Mouse (Mus musculus) induced T-regulatory cell, adult 2 months (primary cell): Measurements from ENCODE around the gene Pycr2.
"Not testable (repeated sequence)": the region's sequence is repeated elsewhere in the genome, so short reads cannot be mapped to it uniquely, and the experiment has no call there.

Experiments
- DNase-seq: peaks from one replicate; pipeline ENCODE4 v3.0.0-alpha.2; 2012; ENCODE audit warnings: low read depth

Gene Pycr2

GRCm38 (mm10) chr1:180904039-180904814 lies at the start of gene Pycr2:
TSS of gene Pycr2 (plus strand) at chr1:180904293.
- peak; percentile 96 for DNase-seq

GRCm38 (mm10) chr1:180858763-180859162 lies 45.3 kb upstream of the Pycr2 start:
- no peak for DNase-seq

- no peak for DNase-seq
These were observed 44.1 kb upstream of the Pycr2 start for GRCm38 (mm10) chr1:180860030-180860429.

GRCm38 (mm10) chr1:180863606-180864005 lies 40.5 kb upstream of the Pycr2 start:
- DNase-seq: peak; percentile 77

DNA sequence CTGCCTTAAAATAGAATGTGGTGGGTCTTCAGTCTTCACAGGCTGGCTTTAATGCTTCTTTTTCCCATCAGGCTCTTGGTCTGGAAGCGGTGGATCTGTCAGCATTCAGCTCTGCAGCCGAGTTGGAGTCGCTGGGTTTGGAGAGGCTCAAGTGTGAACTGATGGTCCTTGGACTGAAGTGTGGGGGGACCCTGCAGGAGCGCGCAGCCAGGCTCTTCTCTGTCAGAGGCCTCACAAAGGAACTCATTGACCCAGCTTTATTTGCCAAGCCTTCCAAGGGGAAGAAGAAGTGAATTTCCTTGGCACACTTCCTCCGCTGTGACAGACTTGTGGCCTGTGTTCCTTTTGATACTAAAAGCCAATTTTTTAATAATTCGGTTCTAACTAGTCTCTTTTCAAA lies 38.1 kb upstream of the Pycr2 start:
- DNase-seq: no peak

DNA sequence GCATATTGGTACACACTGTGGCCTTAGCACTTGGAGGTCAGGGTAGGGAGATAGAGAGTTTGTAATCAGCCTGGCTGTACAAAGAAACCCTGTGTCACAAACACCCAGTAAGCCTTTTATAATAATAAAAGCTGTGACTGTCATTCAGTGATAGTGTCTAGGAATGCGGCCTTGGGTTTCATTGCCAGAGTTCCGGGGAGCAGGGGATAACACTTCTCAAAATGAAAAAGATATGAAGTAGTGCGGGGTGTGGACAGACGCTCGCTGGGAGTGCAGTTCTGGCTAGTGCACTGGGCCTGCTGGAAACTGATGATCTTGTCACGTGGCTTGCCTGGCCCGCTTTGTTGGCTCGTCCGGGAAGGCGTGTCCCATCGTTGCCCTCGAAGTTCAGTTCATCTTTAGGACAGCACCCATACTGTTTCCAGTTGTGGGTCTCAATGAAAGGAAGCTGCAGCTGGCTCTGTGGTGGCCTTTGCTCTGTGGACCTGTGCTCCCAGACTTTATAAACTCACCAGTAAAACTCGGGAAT lies 33.9 kb upstream of the Pycr2 start:
- DNase-seq: no peak

DNA sequence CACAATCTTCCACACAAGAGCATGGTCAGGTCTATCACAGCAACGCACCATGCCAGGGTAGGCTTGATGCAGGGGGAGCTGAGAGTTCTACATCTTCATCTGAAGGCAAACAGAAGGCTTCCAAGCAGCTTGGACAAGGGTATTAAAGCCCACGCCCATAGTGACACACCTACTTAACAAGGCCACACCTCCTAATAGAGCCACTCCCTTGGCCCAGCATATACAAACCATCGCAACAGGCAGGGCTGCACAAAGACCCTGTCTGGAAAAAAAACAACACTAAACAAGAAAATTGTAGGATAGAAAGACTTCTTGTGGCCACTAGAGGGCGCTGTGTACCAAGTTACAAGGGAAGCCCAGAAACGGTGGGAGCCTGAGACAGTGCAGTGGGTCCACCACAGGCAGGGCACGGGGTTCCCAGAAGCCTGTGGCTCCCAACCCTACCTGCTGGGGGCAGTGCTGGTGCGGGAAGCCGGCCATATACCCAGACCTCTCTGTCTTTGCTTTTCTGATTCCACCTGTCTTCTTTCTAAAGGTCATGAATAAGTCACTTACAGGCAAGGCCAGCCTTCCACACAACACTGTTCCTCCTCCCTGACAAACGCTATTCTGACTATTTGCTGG lies 30.1 kb upstream of the Pycr2 start:
- DNase-seq: peak; percentile 90

DNA sequence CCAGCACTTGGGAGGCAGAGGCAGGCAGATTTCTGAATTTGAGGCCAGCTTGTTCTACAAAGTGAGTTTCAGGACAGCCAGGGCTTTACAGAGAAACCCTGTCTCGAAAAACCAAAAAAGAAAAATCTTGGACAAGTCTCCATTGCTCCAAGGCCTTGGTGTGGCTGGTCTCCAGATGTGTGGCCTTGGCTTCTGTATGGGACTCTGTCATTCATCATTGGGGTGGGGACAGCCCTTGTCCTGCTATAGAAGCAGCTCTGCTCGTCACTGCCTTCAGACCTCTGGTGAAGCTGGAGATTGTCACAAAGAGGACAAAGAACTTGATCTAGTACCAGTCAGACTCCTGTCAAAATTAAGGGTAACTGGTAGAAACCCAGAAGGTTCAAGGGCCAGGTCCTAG lies 29.5 kb upstream of the Pycr2 start:
- no peak for DNase-seq

GRCm38 (mm10) chr1:180875126-180875525 lies 29.0 kb upstream of the Pycr2 start:
- DNase-seq: no peak

GRCm38 (mm10) chr1:180877466-180877865 lies 26.6 kb upstream of the Pycr2 start:
- DNase-seq: no peak

- no peak for DNase-seq
These were observed 22.3 kb upstream of the Pycr2 start for GRCm38 (mm10) chr1:180881768-180882167.

DNA sequence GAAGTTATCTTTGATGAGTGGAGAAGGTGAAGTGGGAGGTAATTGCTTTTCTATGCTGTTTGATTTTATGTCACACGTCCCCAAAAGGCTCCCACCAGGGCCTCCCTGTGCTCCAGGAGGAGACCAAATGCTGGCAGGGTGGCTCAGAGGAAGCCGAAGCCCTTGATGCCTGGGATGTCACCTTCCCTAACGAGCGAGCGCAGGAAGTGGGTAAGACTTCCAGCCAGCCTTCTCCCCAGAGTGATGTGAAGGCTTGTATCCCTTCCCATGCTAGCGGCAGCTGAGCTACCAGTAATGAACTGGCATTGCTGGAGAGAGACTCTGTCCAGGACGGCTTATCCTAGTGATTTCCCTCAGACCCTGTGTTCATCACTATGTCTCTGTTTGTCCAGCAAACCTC lies 20.4 kb upstream of the Pycr2 start:
- no peak for DNase-seq

GRCm38 (mm10) chr1:180884484-180884883 lies 19.6 kb upstream of the Pycr2 start:
- DNase-seq: peak; percentile 21

GRCm38 (mm10) chr1:180888556-180889042 lies 15.5 kb upstream of the Pycr2 start:
- peak; percentile 27 for DNase-seq

DNA sequence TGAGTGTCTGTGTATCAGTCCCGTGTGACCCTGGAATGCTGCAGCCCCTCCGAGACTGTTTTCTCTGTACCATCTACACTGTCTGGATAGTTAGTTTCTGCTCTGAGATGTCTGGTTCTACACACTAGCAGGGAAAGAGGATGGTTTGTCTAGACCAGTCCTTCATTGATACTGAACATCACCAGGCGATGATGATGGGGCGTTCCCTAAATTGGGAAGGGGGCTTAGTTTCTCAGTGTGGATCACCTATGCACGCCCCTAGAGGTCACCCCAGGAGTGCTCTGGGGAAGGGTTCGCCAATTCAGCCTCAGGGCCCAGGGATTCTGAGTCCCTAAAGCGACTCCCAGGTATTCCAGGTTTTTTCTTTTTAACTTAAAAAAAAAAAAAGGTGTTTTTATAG lies 14.9 kb upstream of the Pycr2 start:
- DNase-seq: no peak

DNA sequence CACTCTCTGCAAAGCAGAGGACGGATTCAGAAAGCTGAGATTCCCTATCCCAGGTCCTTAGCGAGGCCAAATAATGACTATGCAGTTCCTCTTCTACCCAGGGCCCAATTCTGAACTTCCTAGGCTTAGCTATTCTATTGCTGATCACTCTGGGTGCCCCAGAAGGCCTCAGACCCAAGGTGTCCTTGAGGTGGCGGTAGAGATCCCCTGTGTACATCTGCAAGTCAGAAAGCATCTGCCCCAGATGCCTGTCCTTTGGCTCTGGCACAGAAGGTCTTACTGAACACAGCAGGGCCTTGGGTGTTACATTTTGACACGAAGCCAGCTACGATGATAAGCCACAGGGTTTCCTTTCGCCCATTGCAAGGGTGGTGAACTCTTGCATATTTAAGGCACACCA lies 14.3 kb upstream of the Pycr2 start:
- peak; percentile 51 for DNase-seq

GRCm38 (mm10) chr1:180892808-180893207 lies 11.3 kb upstream of the Pycr2 start, which contains the start of gene Lefty2:
TSS of gene Lefty2 (plus strand) at chr1:180893108.
- no peak for DNase-seq

DNA sequence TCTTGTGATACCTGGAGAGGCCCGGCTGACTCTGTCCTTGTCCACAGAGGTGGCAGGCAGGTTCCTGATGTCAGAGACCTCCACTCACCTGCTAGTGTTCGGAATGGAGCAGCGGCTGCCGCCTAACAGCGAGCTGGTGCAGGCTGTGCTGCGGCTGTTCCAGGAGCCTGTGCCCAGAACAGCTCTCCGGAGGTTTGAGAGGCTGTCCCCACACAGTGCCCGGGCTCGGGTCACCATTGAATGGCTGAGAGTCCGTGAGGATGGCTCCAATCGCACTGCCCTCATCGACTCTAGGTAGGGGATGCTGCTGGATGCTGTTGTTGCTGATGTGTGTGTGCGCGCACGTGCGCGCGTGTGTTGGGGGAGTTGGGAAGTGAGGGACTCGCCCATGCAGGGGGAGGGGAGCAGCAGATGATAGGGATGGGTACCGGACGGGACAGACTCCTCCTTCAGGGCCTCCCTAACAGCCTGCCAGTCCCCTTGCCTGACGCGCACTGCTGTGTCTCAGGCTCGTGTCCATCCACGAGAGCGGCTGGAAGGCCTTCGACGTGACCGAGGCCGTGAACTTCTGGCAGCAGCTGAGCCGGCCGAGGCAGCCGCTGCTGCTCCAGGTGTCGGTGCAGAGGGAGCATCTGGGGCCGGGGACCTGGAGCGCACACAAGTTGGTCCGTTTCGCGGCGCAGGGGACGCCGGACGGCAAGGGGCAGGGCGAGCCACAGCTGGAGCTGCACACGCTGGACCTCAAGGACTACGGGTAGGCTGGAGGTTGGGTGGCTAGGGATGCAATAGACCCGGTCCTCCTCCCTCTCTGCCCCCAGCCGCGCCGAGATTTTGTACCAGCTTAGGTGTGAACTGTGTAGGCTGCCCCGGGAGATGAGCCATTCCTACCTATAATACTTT lies 9.8 kb upstream of the Pycr2 start:
- not testable (repeated sequence) for DNase-seq

- peak; percentile 87 for DNase-seq
These were observed 3.0 kb upstream of the Pycr2 start for GRCm38 (mm10) chr1:180901107-180901506.

DNA sequence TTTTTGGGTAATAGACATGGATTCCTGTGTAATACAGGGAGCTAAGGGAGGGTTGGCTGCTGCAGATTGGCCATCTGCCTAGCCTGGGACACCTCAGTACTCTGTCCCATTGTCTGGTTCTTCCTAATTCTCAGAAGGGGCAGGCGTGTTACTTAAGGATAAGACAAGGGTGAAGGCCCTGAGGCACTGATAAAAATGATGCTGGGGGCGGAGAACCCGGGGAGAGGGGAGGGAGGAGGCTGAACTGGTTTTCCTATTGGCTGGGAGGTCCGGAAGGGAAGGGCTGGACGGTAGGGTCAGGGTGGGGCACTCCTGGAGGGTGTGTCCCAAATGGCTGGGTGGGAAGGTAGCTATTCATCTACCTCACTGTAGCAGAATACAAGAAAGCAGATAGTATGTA lies 1.2 kb upstream of the Pycr2 start:
- peak; percentile 43 for DNase-seq

DNA sequence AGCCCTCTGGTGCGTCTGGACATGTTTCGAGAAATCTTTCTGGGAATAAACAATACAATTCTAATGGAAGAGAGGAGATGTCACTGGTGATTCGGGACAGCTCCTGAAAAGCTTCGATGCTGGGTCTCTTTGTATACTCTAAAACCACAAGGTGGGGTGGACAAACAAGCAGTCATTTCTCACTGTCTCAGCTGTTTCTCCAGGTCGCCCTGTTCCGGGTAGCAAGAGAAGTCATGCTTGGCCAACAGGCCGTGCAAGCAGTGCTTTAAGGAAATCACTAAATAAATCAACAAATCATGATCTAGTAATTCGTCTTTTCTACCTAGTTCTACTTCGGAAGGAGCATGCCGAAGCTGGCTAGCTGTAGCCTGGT lies 441 bp upstream of the Pycr2 start:
- DNase-seq: no peak

DNA sequence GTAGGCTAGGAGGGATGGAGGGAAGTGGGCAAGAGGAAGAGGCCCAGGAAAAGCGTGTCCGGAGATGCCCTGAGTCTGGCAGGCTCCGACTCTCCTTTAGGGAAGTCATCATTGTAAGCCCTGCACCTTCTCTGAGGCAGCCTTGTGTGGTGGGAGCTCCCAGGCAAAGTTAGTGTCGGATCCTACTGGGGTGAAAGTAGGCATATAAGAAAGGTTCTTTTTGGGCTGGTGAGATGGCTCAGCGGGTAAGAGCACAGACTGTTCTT lies 655 bp downstream of the Pycr2 start:
- DNase-seq: no peak

GRCm38 (mm10) chr1:180905307-180905706 lies 1.2 kb downstream of the Pycr2 start:
- DNase-seq: no peak
